In genomic region chr12:101793221-101793621, GRCm38 (mm10) we compare ENCODE assay signal across 20 mouse cellular contexts. TPM values are rescaled to one million over a fixed set of nuclear protein-coding genes. Genes with fewer than 3 reads are reported as not detected.
DNase-seq lines count a peak whose midpoint lies in the region; ATAC-seq lines count a peak whose summit lies in the region.
"Had no signal": no experiment of that assay in that cellular context is flagged by ENCODE, and none has a peak within 500 bp of the region (broad histone marks: within the 10 kb centered on the region; RNA-seq: fewer than 3 reads in every experiment).

No protein-coding gene starts in this region.

- no peak overlapping the region for H3K4me3 ChIP-seq in midbrain, embryonic 14.5 days (replicated peaks; ENCODE audit: low read depth, low read length)
- H3K4me3 ChIP-seq: erythroblast, embryonic 14.5 days; limb, embryonic 10.5 days; lung, embryonic 15.5 days; neural tube, embryonic 13.5 days had no signal

- ATAC-seq in midbrain, embryonic 14.5 days (ENCODE audit: low FRiP score, low TSS enrichment) = no peak
- ATAC-seq: forebrain, embryonic 16.5 days; hindbrain, postnatal 0 days had no signal

- H3K36me3 ChIP-seq in midbrain, embryonic 14.5 days (ENCODE audit: control insufficient read depth, insufficient read depth, low read length) = no peaks in the 10 kb centered on the region
- H3K36me3 ChIP-seq: limb, embryonic 10.5 days; lung, embryonic 15.5 days; neural tube, embryonic 13.5 days had no signal

- no peaks in the 10 kb centered on the region for H3K4me1 ChIP-seq in midbrain, embryonic 14.5 days (ENCODE audit: control insufficient read depth, insufficient read depth, low read length)
- H3K4me1 ChIP-seq: lung, embryonic 15.5 days; neural tube, embryonic 13.5 days had no signal

- H3K27ac ChIP-seq in midbrain, embryonic 14.5 days (replicated peaks; ENCODE audit: low read depth, low read length) = no peak overlapping the region
- H3K27ac ChIP-seq: hindbrain, postnatal 0 days; limb, embryonic 10.5 days; lung, embryonic 15.5 days; neural tube, embryonic 13.5 days had no signal

- DNase-seq in adrenal gland, adult 2 months = peak; percentile 20
- DNase-seq in adrenal gland, adult 18-20 months (ENCODE audit: low spot score in 2 of 2) = no peak
- peak; percentile 17 for DNase-seq in 3T3-L1 (ENCODE audit: low read depth, low spot score)
- DNase-seq in brain, adult 2 months (ENCODE audit: low read depth, low spot score) = peak; percentile 16
- DNase-seq in kidney, postnatal 4 days = peak; percentile 73 to 82
- no peak for DNase-seq in layer of hippocampus, postnatal 36 days
- no peak for DNase-seq in ovary, postnatal 14 days (ENCODE audit: low spot score)
- DNase-seq in midbrain, embryonic 14.5 days = no peak
- DNase-seq: cerebellum, adult 2 months; right cerebral cortex, postnatal 25 days had no signal

- no peaks in the 10 kb centered on the region for H3K27me3 ChIP-seq in midbrain, embryonic 14.5 days (ENCODE audit: control insufficient read depth, insufficient read depth, low read length)
- H3K27me3 ChIP-seq: lung, embryonic 15.5 days; neural tube, embryonic 13.5 days had no signal

- H3K4me2 ChIP-seq in midbrain, embryonic 14.5 days (ENCODE audit: low read length) = no peak overlapping the region
- H3K4me2 ChIP-seq: liver, embryonic 11.5 days; lung, embryonic 15.5 days; neural tube, embryonic 13.5 days had no signal

- H3K9me3 ChIP-seq in midbrain, embryonic 14.5 days (ENCODE audit: control insufficient read depth, low read length) = no peaks in the 10 kb centered on the region
- H3K9me3 ChIP-seq: limb, embryonic 10.5 days; lung, embryonic 15.5 days; neural tube, embryonic 13.5 days had no signal

- no peak overlapping the region for H3K9ac ChIP-seq in midbrain, embryonic 14.5 days (replicated peaks; ENCODE audit: low read length)
- H3K9ac ChIP-seq: lung, embryonic 15.5 days; neural tube, embryonic 13.5 days had no signal

- WGBS in midbrain, embryonic 14.5 days = 83% methylated on average over 5 of the region's 5 CpGs

RNA-seq across cellular contexts. Expression of gene Fbln5, which starts 25.6 kb away (rescaled TPM):
- 10 to 100 TPM; 63.0 to 64.3 TPM for total RNA-seq in adrenal gland, adult 2 months (2021)
- 29.1 and 29.6 TPM in 2 replicates for polyA plus RNA-seq in adrenal gland, adult 2 months (2012; rRNA removed)
- total RNA-seq in adrenal gland, adult 18-20 months (2021) = 10 to 100 TPM; 48.6 to 55.0 TPM
- 1 to 10 TPM; 3.4 to 4.9 TPM for total RNA-seq in layer of hippocampus, postnatal 36 days (2021)
- 1.1 and 6.0 TPM in 2 replicates for polyA plus RNA-seq in midbrain, embryonic 14.5 days (2014; fragmentation: Nextera tagmentation; extraction: Ambion mirVana)
- total RNA-seq: common myeloid progenitor, adult 5-6 weeks; granulocyte monocyte progenitor cell, adult 5-6 weeks; hematopoietic stem cell, adult 5-6 weeks had no signal
- polyA plus RNA-seq: erythroblast, embryonic 14.5 days had no signal

Comparison
In these comparisons a context has a peak if more than half of its experiments do, and no peak if none do; other contexts are left out.
1. DNase-seq: peak in adrenal gland, adult 2 months (single experiment), 3T3-L1 (single experiment), brain, adult 2 months (single experiment) and kidney, postnatal 4 days (2 of 2); none in adrenal gland, adult 18-20 months (0 of 2), layer of hippocampus, postnatal 36 days (0 of 2), ovary, postnatal 14 days (single experiment) and midbrain, embryonic 14.5 days (single experiment).
2. RNA of gene Fbln5, which starts 25.6 kb away (total RNA-seq): 63.0 to 64.3 TPM in adrenal gland, adult 2 months and 48.6 to 55.0 TPM in adrenal gland, adult 18-20 months; 3.4 to 4.9 TPM in layer of hippocampus, postnatal 36 days; every median in the first group is over 4 times any median in the second.